Mouse (Mus musculus) liver, embryonic 11.5 days (tissue): ENCODE measurements around the gene Zfp62. TPM values are rescaled to one million over a fixed set of nuclear protein-coding genes. Genes with fewer than 3 reads are reported as not detected.

Source experiments
- ATAC-seq: fragments of 200-750 bp; cut with Nextera tagmentation; replicated peaks from 2 replicates; pipeline ENCODE4 v1.8.0; 2017; ENCODE audit warnings: moderate number of reproducible peaks, mild to moderate bottlenecking, moderate TSS enrichment, moderate library complexity; ENCODE audit not compliant: low FRiP score
- DNase-seq: peaks from one replicate; pipeline ENCODE4 v3.0.0-alpha.2; 2017; ENCODE audit warnings: low spot score
- H3K27ac ChIP-seq: fragments of 300-500 bp; sonication (generic); 2 replicates; pipeline ENCODE4 v1.5.1; 2014; ENCODE audit warnings: mild to moderate bottlenecking, low read depth, low read length, control low read depth
- H3K27me3 ChIP-seq: fragments of 300-500 bp; sonication (generic); replicated peaks from 2 replicates; pipeline ENCODE4 v1.6.1; 2014; ENCODE audit warnings: low read length, mixed read lengths; ENCODE audit not compliant: control insufficient read depth, insufficient read depth
- H3K36me3 ChIP-seq: fragments of 300-500 bp; sonication (generic); 2 replicates; pipeline ENCODE4 v1.6.1; 2014; ENCODE audit warnings: mild to moderate bottlenecking, low read length, moderate library complexity, mixed read lengths; ENCODE audit not compliant: control insufficient read depth, insufficient read depth
- H3K4me1 ChIP-seq: fragments of 300-500 bp; sonication (generic); replicated peaks from 2 replicates; pipeline ENCODE4 v1.6.1; 2014; ENCODE audit warnings: low read length, mixed read lengths; ENCODE audit not compliant: control insufficient read depth, insufficient read depth
- H3K4me2 ChIP-seq: fragments of 300-500 bp; sonication (generic); 2 replicates; pipeline ENCODE4 v1.6.1; 2014; ENCODE audit warnings: mild to moderate bottlenecking, control low read depth, moderate library complexity
- H3K4me3 ChIP-seq: fragments of 300-500 bp; sonication (generic); 2 replicates; pipeline ENCODE4 v1.5.1; 2014; ENCODE audit warnings: low read depth, low read length, control low read depth
- H3K9ac ChIP-seq: fragments of 300-500 bp; sonication (generic); 2 replicates; pipeline ENCODE4 v1.6.1; 2014; ENCODE audit warnings: low read depth, low read length, control low read depth
- H3K9me3 ChIP-seq: fragments of 300-500 bp; sonication (generic); 2 replicates; pipeline ENCODE4 v1.6.1; 2016; ENCODE audit warnings: low read length, inconsistent platforms, mixed read lengths; ENCODE audit not compliant: control insufficient read depth
- WGBS: fragments of 180-500 bp; shearing (Covaris S2); extraction: QIAGEN DNeasy Blood & Tissue Kit; methylation state at CpG from one replicate; pipeline ENCODE4 v1.1.7; 2014; 5-methylcytosine and 5-hydroxymethylcytosine counted together
- polyA plus RNA-seq: library from polyadenylated mRNA; unstranded; fragments of >200 nt; fragmentation: Nextera tagmentation; extraction: Ambion mirVana; gene quantifications from 2 replicates; pipeline ENCODE4 v1.2.1, GENCODE M21; 2014

The Zfp62 gene
- polyA plus RNA-seq, 1 experiment from 2014 or later: 30.9 TPM

DNA sequence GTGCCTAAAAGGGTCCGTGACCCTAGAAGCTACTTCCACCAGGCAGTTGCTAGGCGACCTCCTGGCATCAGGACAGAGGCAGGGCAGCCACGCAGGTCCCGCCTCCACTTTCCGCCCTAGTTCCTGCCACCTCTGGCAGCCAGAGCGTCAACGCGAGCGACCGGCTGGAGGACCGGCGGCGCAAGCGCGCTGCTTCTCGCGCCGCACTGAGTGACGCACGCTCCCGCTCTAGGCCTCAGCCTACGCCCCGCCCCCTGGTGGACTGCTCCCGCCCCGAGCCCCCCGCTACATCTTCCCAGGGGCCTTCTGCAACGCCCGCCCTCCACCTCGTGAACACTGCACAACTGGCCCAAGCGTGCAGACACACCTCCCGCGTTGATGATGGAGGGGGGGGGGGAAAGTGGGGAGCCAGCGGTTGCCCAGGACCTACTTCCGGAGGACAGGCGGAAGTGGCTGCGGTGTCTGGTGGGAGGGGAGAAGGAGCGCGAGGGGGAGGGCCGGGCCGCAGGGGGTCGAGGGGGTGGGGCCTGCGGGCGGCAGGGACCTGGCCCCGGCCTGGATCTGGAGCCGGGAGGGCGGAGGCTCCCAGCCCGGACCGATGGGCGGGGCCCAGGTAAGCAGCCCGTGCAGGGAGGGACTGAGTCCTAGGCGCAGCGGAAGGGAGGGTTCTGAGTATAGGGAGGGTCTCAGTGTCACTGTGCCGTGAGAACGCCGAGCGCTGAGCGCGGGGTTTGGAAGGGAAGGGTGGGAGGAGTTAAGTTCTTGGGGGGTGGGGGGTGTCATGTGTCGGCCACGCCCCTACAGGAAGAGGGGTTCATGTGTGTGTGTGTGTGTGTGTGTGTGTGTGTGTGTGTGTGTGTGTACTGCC, 40.9 kb downstream of the Zfp62 start, which contains the start of gene Mgat1:
Gene Mgat1, plus strand, starts transcription at position 465 of the 868 bp plus-strand sequence.
- Histone ChIP-seq H3K27me3 (no peaks in the 10 kb centered on the region), H3K4me1 (peaks cover 47% of the 10 kb centered on the region), H3K9me3 (no peaks in the 10 kb centered on the region), H3K4me2 (peak within 1 kb of the TSS; percentile 86), H3K9ac (peak within 1 kb of the TSS; percentile 66), H3K4me3 (peak within 1 kb of the TSS; percentile 59), H3K27ac (peak within 1 kb of the TSS; percentile 86), H3K36me3 (no peaks in the 10 kb centered on the region)
- WGBS: under 1% methylated on average over 57 of the region's 60 CpGs
- ATAC-seq (peak; percentile 90), DNase-seq (peak; percentile 97)

- no peaks in the 10 kb centered on the region for H3K9me3 ChIP-seq
- peak overlapping the region; percentile 86 for H3K4me2 ChIP-seq
- WGBS: 4% methylated on average over 4 of the region's 4 CpGs
- H3K4me1 ChIP-seq: peaks cover 52% of the 10 kb centered on the region
- no peaks in the 10 kb centered on the region for H3K36me3 ChIP-seq
- peak overlapping the region; percentile 59 for H3K4me3 ChIP-seq
- DNase-seq (no peak), ATAC-seq (no peak)
- H3K27ac ChIP-seq: peak overlapping the region; percentile 86
- H3K9ac ChIP-seq: peak overlapping the region; percentile 66
- H3K27me3 ChIP-seq: no peaks in the 10 kb centered on the region
Observed at GRCm38 (mm10) chr11:49244595-49244930, 41.5 kb downstream of the Zfp62 start.

- Histone ChIP-seq H3K4me1 (peaks cover 58% of the 10 kb centered on the region), H3K9me3 (no peaks in the 10 kb centered on the region), H3K27ac (peak overlapping the region; percentile 86), H3K27me3 (no peaks in the 10 kb centered on the region), H3K36me3 (no peaks in the 10 kb centered on the region), H3K4me2 (peak overlapping the region; percentile 86), H3K9ac (no peak overlapping the region), H3K4me3 (peak overlapping the region; percentile 59)
- ATAC-seq: no peak
- 16% methylated on average over 7 of the region's 7 CpGs for WGBS
- DNase-seq: peak; percentile 48
Observed at GRCm38 (mm10) chr11:49245176-49245575, 42.1 kb downstream of the Zfp62 start.

GRCm38 (mm10) chr11:49245634-49246415, 42.7 kb downstream of the Zfp62 start:
- ATAC-seq (no peak), DNase-seq (no peak)
- H3K4me1 ChIP-seq: peaks cover 58% of the 10 kb centered on the region
- WGBS: 16% methylated on average over 12 of the region's 12 CpGs
- no peak overlapping the region for H3K9ac ChIP-seq
- no peaks in the 10 kb centered on the region for H3K36me3 ChIP-seq
- 0 out of 2 replicates have a peak overlapping the region, but pooled peaks have one; percentile 35 for H3K27ac ChIP-seq
- no peaks in the 10 kb centered on the region for H3K9me3 ChIP-seq
- peak overlapping the region; percentile 59 for H3K4me3 ChIP-seq
- H3K4me2 ChIP-seq: peak overlapping the region; percentile 86
- H3K27me3 ChIP-seq: no peaks in the 10 kb centered on the region

DNA sequence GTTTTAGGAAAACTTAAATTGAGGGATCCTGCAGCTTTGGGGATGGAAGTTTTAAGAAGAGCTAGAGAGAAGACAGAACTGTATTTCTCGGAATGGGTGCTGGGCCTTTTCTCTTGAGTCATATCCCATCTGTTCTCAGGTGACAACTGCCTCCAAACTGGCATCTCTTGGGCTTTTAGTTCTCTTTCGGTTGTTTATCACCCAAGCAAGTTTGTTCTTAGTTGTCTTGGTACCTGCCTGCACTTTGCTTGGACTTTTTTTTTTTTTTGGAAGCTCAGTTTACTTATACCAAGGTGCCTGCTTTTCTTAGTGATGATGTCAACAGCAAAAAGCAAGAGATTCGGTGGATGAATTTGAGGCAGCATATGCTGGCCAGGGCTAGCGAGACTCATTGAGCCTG, 43.4 kb downstream of the Zfp62 start:
- H3K36me3 ChIP-seq: no peaks in the 10 kb centered on the region
- peak overlapping the region; percentile 59; the same call in 1 of the 2 replicates for H3K4me3 ChIP-seq
- peak overlapping the region; percentile 86 for H3K4me2 ChIP-seq
- DNase-seq (no peak), ATAC-seq (no peak)
- 83% methylated on average over 4 of the region's 4 CpGs for WGBS
- H3K4me1 ChIP-seq: peaks cover 63% of the 10 kb centered on the region
- H3K9ac ChIP-seq: no peak overlapping the region
- no peaks in the 10 kb centered on the region for H3K9me3 ChIP-seq
- no peak overlapping the region for H3K27ac ChIP-seq
- no peaks in the 10 kb centered on the region for H3K27me3 ChIP-seq

DNA sequence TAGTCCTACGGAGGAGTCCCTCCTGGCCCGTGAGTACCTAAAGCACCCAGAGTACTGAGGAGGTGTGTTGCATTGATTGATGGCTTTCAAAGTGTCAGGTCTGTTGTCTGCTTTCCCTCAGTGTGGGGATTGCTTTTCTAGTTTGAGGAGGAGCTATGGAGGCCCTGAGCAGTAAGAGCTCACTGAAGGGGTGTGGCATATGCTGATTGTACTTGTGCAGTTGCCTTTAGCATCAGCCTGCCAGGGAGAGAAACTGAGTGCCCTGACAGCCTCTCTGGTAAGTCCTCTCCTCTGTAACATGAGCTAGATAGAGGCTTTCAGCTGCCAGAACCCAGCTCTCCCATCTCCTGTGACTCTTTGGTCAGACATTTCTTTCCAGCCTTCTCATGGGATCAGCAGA, 44.2 kb downstream of the Zfp62 start:
- no peaks in the 10 kb centered on the region for H3K36me3 ChIP-seq
- no peak for ATAC-seq
- WGBS: 48% methylated on average over 2 of the region's 2 CpGs
- H3K4me2 ChIP-seq: peak overlapping the region; percentile 86; the same call in 1 of the 2 replicates
- no peak overlapping the region for H3K27ac ChIP-seq
- H3K4me1 ChIP-seq: peaks cover 70% of the 10 kb centered on the region
- no peaks in the 10 kb centered on the region for H3K27me3 ChIP-seq
- no peak for DNase-seq
- no peak overlapping the region for H3K9ac ChIP-seq
- no peaks in the 10 kb centered on the region for H3K9me3 ChIP-seq
- no peak overlapping the region for H3K4me3 ChIP-seq

DNA sequence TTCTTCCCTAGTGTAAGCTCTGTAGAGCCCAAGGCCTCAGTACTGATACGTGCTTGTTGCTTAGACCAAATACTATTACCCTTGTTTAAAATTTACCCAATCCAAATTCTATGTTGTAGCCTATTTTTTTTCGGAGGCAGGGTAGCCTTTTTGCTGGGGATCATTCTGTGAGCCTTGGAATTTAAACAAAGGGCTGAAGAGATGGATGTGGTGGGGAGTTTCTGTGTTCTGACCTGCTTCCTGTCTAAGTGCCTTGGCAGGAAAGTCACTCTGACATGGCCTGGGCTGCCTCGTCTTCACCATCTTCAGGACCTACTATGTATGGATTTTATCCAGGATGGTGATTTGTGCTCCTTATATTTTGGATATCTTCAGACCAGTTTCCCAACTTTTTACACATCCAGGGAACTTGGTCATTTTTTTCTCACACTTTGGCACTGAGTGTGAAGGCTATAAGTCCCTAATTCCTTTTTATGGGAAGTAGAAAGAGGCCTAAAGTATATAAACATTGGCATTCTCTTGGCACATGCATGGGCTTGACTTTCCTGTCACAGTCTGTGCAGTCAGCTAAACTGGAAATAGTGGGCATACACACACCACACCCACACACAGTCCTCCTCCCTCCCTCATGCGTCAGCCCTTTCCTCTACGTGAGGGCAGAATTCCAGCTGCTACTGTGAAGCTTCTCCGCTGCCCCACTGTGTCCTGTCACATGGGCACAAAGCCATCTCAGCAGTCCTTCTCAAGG, 45.3 kb downstream of the Zfp62 start:
- no peak overlapping the region for H3K9ac ChIP-seq
- no peak overlapping the region for H3K4me3 ChIP-seq
- no peaks in the 10 kb centered on the region for H3K9me3 ChIP-seq
- H3K27ac ChIP-seq: no peak overlapping the region
- H3K36me3 ChIP-seq: 0 out of 2 replicates have a peak, but pooled peaks cover 4% of the 10 kb centered on the region
- DNase-seq: no peak
- H3K27me3 ChIP-seq: no peaks in the 10 kb centered on the region
- 67% methylated on average over 6 of the region's 6 CpGs for WGBS
- no peak for ATAC-seq
- H3K4me1 ChIP-seq: peaks cover 65% of the 10 kb centered on the region
- no peak overlapping the region for H3K4me2 ChIP-seq

GRCm38 (mm10) chr11:49248974-49249700, 46.0 kb downstream of the Zfp62 start:
- H3K4me3 ChIP-seq: no peak overlapping the region

More at GRCm38 (mm10) chr11:49248974-49249700, 46.0 kb downstream of the Zfp62 start:
- peak overlapping the region; percentile 89 for H3K27ac ChIP-seq
- H3K36me3 ChIP-seq: peaks cover 9% of the 10 kb centered on the region; the same call in 1 of the 2 replicates
- H3K4me2 ChIP-seq: peak overlapping the region; percentile 90
- H3K27me3 ChIP-seq: no peaks in the 10 kb centered on the region
- 69% methylated on average over 6 of the region's 6 CpGs for WGBS
- H3K9me3 ChIP-seq: no peaks in the 10 kb centered on the region
- H3K4me1 ChIP-seq: peaks cover 65% of the 10 kb centered on the region
- ATAC-seq (no peak), DNase-seq (no peak)
- no peak overlapping the region for H3K9ac ChIP-seq
